Mouse (Mus musculus): ENCODE results near the gene Erich6. TPM values are rescaled to one million over a fixed set of nuclear protein-coding genes. Genes with fewer than 3 reads are reported as not detected.

Erich6 gene
- polyA plus RNA-seq, 1 experiment, result 0.20 TPM

DNA sequence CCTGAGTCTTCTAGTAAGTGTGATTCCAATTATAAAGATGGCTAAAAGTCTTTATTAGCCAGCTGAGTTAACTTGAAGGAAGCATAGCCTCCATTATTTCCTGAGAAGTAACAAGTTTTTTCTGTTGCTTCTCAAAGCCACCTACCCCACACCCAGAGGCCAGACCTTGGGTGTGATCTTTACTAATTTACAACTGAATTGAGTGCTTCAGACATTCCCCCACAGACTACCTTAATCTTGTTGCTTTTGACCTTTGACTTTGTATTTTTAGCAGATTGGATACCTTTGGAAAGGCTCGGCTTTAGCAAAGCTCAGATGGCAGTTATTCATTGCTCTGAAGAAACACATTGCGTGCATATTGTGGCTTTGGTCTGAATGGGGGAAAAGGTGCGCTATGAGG is 66.2 kb downstream of the Erich6 start:
- TF ChIP-seq E2F4 (IDR thresholded peaks at IDR 0.05; ENCODE audit: insufficient read depth) (no peak), MYOG (IDR thresholded peaks at IDR 0.05; ENCODE audit: control insufficient read depth in 1 of 3, insufficient read depth in 1 of 3, insufficient read length in 2 of 3, low read depth in 2 of 3) (no peak), REST (IDR thresholded peaks at IDR 0.05; ENCODE audit: insufficient read depth, insufficient read length) (no peak), TCF12 (IDR thresholded peaks at IDR 0.05; ENCODE audit: insufficient read depth, poor library complexity, severe bottlenecking) (no peak), MYOD1 (IDR thresholded peaks at IDR 0.05; ENCODE audit: control insufficient read depth in 1 of 3, insufficient read length in 2 of 3, low read depth in 2 of 3) (no peak), CEBPB (IDR thresholded peaks at IDR 0.05; ENCODE audit: insufficient read depth, poor library complexity, severe bottlenecking) (no peak), POLR2AphosphoS2 (IDR thresholded peaks at IDR 0.05; ENCODE audit: insufficient read length, low read depth) (no peak), POLR2A (IDR thresholded peaks at IDR 0.05; ENCODE audit: insufficient read length, low read depth) (no peak), TCF3 (IDR thresholded peaks at IDR 0.05; ENCODE audit: insufficient read length, low read depth) (no peak), SRF (IDR thresholded peaks at IDR 0.05; ENCODE audit: control insufficient read depth, insufficient read length, low read depth) (no peak), MAX (IDR thresholded peaks at IDR 0.05; ENCODE audit: low read depth) (no peak), USF1 (IDR thresholded peaks at IDR 0.05; ENCODE audit: low read depth) (no peak)
- H3K4me3 ChIP-seq, result no peak overlapping the region

More for the DNA sequence above, 66.2 kb downstream of the Erich6 start:
- no peak overlapping the region for H3ac ChIP-seq (ENCODE audit: control insufficient read depth, insufficient read length)
- H3K79me2 ChIP-seq (ENCODE audit: control insufficient read depth, insufficient read depth), result no peaks in the 10 kb centered on the region
- H3K4me2 ChIP-seq (ENCODE audit: low read depth), result no peak overlapping the region
- H3K27me3 ChIP-seq (ENCODE audit: control insufficient read depth, insufficient read depth, insufficient read length), result no peaks in the 10 kb centered on the region
- H3K36me3 ChIP-seq (ENCODE audit: control insufficient read depth, insufficient read depth), result no peaks in the 10 kb centered on the region

Other genes with a start within 250 kb of the Erich6 start
- gene Tsc22d2, start 222.5 kb downstream of the Erich6 start, polyA plus RNA-seq (2012; fragmentation: generic; extraction: Trizol), result 14.2 TPM
- 14.4 TPM for gene Eif2a, start 111.4 kb downstream of the Erich6 start, polyA plus RNA-seq (2012; fragmentation: generic; extraction: Trizol)
- 28.3 TPM for gene Serp1, start 111.3 kb downstream of the Erich6 start, polyA plus RNA-seq (2012; fragmentation: generic; extraction: Trizol)
- 35.6 TPM for gene Selenot, start 60.6 kb downstream of the Erich6 start, polyA plus RNA-seq (2012; fragmentation: generic; extraction: Trizol)
- 31.2 TPM for gene Siah2, start 55.2 kb upstream of the Erich6 start, polyA plus RNA-seq (2012; fragmentation: generic; extraction: Trizol)
- gene Mindy4b-ps, start 185.1 kb upstream of the Erich6 start, polyA plus RNA-seq (2012; fragmentation: generic; extraction: Trizol), result not detected
- gene Clrn1, start 248.1 kb upstream of the Erich6 start, polyA plus RNA-seq (2012; fragmentation: generic; extraction: Trizol), result not detected